Mouse (Mus musculus) kidney, postnatal 10 days (tissue): ENCODE measurements around the gene Uhrf1bp1l.

Source experiments
- DNase-seq: peaks from one replicate; pipeline ENCODE4 v3.0.0; 2021; ENCODE audit warnings: mixed read lengths

Gene Uhrf1bp1l

DNA sequence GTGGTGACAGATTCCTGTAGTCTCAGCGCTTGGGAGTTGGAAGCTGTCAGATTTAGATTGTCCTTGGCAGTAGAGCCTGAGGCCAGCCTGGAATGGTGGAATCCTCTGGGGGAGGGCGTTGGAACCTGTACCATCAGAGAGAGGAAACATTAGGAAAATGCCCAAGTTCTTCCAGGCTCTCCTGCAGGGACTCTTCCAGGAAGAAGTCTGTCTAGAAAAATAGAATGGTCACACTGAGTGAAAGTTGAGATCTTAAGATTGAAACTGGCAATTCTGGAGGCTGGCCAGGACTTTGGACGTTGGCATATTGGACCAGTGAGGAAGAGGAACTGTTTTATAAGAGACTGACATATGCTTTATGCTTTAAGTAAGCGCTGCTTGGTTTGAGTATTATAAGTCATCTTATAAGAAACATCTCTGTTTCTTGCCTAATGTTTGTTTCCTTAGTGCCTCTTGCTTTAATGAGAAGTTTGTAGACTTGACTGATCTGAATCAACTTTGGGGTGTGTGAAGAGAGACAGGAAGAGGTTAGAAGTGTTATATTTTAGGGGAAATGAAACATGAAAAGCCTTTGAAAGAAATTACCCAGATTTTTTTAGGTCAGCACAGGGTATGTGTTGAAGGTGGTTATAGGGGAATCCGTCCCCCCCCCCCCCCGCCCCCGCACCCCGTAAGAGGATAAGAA, 2.6 kb downstream of the Uhrf1bp1l start:
- no peak for DNase-seq

DNA sequence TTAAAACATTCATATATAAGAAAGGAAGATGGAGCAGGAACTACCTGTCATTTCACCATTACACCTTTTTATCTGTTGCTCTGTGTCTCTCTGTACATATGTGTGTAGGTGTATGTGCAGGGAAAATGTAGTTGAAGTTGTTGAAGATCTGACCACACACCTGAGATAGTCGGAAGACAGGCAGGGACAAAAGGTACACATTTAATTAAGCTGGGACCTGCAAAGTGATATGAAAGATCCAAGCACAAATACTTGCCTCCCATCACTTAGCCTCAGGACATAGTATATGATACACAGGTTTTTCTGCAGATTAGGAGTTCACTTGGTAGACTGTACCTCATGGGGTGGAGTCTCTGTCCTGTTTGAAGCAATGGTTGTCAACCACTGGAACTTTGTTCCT, 3.1 kb downstream of the Uhrf1bp1l start:
- no peak for DNase-seq

DNA sequence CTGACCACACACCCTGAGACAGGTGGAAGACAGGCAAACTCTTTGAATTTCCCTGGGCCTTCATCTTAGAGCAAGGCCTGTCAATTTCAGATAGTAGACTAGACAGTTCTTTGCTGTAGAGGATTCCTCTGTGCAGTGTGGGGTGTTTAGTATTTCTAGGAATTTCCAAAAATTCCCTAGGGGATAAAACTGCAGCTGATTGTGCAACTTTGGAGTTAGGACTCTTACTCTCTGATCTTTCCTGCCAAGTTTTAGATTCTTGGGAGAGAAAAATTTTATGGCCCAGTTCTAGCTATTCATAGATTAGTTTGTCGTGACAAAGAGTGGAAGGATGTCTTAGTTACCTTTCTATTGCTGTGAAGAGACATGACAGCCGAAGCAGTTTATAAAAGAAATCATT, 3.8 kb downstream of the Uhrf1bp1l start:
- no peak for DNase-seq

DNA sequence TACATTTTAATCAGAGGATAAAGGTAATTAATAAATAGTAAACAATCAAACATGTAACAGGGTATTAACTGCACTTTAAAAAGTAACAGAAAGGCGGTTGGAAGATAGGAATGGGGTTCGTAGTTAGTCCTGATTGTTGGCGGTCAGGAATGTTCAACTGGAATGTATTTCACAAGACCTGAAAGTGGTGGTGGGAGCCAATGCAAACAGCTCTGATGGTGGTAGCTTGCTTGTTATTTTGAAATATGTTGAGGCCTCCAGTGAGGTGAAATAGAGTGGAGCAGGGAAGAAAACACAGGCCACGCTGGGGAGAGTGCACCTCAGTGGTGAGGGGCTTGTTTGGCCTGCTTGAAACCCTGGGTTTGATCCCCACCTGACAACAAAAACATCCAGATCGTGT, 6.3 kb downstream of the Uhrf1bp1l start:
- DNase-seq, result no peak

DNA sequence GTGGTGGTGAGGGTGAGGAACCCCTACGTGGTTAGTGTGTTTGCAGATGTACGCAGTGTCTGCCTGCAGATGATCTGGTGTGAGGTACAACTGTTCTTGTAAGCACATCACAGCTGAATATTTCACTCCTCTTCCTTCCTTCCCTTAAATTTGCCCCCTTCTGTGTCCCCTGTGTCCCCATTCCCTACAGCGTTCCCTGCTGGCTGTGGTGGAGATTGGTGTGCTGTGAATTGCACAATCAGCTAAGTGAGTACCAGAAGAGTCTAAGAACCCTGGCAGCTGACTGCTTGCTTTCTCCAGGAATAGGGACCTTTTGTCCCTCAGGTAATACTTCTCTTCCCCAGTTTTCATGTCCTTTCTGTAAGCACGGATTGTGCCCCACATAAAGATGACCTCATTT, 10.4 kb downstream of the Uhrf1bp1l start:
- no peak for DNase-seq

DNA sequence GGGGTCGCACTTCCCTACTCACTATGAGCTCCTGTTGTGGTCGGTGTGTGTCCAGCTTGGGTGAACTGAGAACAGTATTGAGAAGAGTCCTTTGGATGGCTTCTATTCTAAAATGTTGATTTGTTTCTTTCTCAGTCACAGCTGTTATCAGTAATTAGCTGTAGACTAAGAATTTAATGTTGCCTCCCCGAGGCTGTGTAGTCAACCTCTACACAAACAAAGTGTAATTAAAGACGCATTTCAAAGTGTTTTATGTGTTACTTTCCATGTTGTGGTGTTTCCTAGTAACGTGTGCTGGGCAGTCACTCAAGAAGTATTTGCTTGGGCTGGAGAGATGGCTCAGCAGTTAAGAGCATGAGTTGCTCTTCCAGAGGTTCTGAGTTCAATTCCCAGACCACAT, 16.0 kb downstream of the Uhrf1bp1l start:
- no peak for DNase-seq

DNA sequence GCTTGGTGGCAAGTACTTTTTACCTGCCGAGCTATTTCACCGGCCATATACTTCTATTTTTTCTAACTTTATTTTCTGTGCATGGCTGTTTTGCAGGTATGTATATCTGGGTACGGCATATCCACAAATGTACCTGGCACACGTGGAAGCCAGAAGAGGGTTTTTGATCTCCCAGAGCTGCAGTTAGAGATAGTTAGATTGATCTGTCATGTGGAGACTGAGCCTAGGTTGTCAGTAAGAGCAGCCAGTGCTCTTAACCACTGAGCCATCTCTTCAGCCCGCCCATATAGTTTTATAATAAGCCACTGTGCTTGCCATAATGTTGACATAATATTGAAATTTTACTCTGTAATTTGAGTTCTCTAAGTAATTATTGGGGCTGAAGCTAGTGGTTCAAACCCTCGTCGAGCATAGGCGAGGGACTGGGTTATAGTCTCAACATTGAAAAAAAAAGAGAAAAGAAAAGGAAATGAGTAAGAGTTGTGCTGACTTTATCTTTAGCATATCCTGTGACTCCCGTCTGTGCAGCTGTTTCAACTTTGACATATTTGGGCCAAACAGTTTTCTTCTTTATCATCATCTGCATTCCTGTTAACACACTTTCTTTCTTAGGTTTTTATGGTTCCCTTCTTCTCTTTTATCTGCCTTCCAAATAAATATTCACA, 19.8 kb downstream of the Uhrf1bp1l start:
- no peak for DNase-seq

DNA sequence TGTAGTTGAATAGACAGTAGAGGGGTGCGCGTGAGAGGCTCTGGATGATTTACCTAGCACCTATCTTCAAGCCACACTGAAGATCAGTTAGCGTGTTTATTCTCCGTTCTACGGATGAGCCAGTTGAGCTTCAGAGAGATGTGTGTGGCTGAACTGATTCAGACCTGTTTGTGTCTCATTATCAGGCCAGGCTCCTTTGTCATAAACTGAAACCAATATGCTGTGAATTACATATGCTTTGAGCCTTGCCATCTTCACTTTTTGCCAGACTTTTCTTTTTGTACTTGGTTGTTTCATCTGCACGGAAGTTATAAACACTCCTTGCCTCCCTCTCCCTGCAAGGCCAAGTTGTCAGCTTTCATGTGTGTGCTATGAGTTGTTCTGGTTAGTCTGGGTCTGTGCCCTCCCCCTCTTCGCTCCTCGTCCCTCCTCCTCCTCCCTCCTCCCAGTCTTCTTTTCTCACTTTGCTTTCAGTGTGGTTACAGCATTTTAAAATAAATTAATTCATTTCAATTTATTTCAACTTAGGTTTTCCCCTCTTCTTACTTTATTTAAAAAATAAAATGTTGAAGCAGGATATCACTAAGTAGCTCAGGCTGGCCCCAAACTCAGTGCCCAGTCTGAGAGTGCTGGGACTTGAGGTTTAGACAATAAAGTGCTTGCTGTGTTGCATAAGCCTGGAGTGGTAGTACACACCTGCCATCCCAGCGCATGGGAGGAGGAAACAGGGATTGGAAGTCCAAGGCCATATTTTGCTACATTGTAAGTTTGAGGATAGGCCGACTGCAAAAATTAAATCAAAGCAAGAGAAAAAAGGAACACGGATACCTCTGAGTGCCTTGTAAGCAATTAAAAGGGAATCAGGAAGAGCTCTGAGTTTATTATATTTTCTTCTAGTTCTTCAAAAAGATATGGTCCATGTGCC, 21.3 kb downstream of the Uhrf1bp1l start:
- DNase-seq, result no peak

DNA sequence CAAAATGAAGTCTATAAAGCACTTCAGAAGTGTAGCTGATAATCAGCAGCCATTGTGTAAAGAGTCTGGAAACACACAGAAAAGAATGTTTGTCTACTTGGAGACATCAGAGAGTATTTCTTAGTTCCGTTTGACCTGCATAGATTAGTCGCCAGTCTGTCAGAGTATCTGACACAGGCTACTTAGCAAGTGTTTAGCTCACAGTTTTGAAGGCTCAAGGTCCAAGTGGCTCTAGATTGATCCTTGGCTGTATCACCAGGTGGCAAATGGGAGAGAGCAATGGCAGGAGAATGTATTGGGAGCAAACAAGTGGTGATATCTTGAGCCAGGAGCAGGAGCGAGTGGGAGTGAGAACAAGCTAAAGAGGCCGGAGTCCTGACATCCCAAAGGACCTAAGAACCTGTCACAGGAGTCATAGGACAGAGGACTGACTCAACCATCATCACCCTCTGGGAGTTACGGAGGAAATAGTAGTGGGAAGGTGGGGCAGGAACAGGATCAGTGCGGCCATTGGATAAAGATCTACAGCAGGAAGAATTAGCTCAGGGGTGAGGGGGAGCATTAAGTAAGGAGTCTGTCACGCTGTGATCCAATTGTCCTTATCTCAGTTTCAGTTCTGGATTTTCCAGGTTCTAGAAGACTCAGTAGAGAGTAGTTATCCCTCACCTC, 23.7 kb downstream of the Uhrf1bp1l start:
- DNase-seq, result no peak

DNA sequence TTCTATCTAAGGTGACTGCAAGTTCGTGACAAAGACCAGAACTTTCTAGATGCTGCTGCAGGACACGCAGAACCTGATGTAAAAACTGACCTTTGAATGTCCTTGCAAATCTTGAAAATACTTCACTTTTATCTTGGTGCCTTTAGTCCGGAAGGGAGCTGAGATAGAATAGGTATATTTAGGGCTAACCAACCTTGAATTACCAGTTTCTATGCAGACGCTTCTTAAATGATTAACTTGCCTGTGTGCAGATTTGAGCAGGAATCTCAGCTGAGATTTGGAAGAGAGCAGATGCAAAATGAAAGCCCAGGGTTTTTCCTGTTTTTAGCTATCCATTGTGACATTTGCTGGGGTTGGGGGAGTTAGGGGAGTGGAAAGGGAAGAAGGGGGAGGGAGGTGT, 24.3 kb downstream of the Uhrf1bp1l start:
- DNase-seq, result no peak

DNA sequence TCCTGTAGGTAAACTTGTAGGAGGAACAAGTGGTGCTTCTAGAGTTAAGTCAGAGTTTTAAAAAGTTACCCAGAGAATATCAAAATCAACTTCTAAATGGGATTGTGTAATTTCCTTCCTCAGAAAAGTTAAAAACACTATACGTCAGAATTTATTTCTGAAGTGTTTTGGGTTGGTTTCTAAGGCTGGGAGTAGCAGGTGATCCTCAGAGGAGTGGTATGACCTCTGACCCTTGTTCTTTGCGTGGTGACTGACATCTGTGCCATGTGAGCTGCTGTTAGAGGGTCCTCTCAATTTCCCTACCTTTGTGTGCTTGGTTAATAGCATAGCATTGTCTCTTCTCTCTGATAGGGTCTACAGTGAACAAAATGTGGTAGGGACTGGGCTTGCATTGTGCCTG, 27.1 kb downstream of the Uhrf1bp1l start:
- DNase-seq, result no peak

DNA sequence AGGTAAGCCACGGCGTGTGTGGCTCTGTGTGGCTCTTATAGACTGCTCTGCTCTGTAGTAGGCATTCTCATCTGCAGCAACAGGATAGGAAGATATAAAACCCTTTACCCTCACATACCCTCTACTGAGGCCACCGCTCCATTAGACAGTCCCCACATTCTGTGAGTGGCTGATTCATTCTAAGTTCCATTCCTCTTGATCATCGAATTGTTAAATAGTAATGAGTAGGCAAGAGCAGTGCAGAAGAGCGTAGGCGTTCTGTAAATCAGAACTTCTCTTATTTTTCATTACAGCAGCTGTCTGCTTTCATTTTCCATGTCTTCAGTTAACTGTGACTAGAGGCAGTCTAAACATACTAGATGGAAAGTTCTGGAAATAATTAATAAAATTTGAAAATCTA, 31.2 kb downstream of the Uhrf1bp1l start:
- DNase-seq, result no peak

DNA sequence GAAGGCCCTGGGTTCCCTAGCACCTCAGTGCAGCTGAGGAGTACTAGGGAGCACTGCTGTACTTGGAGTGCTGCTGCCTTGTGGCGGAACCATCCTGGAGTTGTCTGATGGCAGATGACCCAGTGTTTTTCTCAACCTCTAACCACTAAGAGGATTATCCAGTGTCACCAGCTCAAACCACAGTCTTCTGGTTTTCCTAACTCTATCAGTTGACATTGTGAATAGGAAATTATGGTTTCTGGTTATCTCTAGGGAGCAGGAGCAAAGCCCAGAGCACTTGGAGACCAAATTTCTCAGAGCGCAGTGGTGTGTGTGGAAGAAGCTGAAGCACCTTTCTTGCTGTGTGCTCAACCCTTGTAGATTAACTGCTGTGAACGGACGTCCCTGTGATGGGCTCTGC, 47.1 kb downstream of the Uhrf1bp1l start:
- DNase-seq, result no peak

DNA sequence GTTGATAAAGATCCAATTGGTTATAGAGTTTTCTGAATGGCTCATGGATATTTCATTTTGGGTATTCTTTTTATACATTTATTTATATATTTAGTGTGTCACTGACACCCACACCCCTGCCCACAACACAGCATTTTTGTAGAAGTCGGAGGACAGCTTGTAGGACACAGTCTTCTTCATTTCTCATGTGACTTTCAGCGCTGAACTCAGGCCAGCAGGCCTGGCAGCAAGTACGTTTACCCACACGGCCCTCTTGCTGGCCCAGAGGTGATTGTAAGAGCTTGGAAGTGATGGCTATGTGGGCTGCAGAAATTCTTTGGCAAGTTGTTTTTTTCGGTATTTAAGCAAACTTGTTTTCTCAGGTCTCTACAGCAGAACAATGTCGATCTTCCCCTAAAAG, 49.3 kb downstream of the Uhrf1bp1l start:
- no peak for DNase-seq

DNA sequence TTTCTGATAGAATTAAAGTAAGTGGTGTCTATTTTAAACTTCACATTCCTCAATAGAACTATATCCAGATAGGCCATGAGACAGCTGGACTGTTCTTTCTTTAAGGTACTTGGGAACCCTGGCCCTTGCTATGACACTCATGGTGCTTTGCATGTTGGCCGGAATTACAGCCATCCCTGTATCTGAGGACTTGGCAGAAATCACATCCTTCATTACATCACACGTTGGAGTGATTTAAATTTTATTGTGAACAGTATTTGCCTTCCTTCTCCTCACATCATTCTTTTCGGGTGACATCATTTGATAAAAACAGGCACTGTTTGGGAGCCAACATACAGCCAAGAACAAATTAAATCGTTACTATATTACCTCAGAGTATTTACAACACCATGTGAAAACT, 74.4 kb downstream of the Uhrf1bp1l start:
- no peak for DNase-seq

DNA sequence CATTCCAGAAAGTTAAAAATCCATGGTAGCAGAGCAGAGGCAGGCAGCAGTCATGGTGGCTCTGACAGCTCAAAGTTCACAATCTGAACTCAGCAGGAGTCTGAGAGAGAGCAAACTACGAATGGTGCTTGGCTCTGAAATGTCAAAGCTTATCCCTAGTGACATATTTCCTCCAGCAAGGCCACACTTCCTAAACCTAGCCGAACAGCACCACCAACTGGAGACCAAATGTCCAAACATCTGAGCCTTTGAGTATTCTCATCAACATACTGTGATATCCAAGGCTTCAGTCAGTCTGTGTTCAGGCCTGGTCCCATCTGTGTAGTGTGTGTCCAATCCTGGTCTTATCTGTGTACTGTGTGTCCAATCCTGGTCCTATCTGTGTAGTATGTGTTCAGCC, 79.1 kb downstream of the Uhrf1bp1l start:
- DNase-seq, result peak; percentile 63

DNA sequence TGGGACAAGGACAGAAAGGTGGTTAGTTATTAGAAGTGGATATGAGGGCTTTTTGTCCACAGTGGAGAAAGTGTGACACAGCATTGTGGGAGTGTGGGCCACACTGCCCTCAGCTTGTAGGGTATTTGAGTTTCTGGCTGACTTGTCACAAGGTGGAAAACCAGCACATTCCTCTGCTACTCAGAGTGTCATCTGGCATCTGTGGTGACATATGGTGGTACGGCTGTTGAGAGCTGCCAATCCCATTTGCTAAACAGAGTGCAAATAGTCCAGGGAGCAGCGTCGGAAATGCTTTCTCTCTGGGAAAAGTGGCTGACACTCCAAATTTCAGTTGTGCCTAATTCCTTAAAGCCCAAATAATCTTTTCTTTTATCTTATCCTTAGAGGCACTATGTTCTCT, 82.1 kb downstream of the Uhrf1bp1l start:
- DNase-seq, result no peak

DNA sequence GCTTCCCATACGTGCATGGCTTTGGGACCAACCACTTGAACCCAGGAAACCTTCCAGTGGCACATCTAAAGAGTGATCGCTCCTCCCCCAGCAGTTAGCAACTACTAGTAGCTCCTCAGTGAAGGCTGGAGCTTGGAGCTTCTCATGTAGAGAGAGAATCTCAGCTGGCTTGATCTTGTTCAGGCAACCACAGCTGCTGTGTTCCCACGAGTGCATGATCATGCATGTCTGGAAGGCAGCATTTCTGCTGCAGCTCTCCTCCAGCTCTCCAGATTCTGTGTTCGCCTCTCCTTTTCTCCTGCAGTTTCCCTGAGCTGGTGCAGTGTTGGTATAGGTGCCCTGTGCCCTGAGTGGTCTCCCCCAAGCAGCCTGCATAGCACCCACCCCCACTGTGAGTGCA, 87.5 kb downstream of the Uhrf1bp1l start:
- DNase-seq, result no peak

DNA sequence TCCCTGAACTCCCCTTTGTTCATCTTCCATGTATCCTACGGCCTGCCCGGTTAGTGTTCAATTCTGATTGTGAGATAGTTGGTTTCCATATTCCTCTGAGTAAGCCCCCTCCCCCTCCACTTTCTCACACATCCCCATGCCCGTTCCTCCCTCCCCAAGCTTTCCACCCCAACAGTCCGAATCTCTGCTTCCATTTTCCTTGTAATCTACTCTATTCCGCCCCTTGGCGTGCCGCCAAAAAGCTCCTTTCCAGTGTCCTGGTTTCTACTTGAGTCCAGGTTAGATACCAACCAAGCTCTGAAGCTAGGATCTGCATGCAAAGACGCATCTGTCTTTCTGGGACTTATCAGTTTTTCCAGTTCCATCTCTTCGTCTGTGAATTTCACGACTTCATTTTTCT, 88.4 kb downstream of the Uhrf1bp1l start:
- DNase-seq, result peak; percentile 39

DNA sequence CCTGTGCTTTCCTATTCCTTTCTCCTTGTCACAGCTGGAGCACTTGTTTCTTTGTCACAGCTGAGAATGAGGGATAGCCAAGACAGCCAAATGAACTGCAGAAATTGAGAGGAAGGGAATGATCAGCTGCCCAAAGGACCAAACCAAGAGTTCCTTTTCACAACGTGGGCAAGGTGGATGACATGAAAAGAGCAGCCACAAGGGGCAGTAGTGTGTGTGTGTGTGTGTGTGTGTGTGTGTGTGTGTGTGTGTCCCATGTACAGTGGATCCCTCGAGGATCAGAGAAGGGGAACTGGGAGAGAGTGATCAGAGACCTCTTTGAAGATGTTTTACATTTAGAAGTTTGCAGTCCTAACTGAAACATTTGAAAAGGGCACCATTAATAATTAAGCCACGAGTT, 92.7 kb downstream of the Uhrf1bp1l start:
- DNase-seq, result no peak

DNA sequence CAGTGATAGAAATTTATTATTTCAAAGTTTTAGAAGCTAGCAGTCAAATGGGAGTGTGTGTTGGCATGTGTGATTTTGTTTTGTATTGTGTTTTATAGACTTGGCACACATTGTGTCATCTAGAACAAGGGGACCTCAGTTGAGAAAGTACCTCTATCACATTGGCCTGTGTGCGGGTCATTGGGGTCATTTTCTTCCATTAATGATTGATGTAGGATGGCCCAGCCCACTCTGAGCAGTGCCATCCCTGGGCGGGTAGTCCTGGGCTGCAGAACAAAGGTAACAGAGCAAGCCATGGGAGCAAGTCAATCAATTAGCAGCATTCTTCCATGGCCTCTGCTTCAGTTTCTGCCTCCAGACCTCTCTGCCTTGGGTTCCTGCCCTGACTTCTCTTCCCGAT, 94.0 kb downstream of the Uhrf1bp1l start:
- DNase-seq, result no peak

DNA sequence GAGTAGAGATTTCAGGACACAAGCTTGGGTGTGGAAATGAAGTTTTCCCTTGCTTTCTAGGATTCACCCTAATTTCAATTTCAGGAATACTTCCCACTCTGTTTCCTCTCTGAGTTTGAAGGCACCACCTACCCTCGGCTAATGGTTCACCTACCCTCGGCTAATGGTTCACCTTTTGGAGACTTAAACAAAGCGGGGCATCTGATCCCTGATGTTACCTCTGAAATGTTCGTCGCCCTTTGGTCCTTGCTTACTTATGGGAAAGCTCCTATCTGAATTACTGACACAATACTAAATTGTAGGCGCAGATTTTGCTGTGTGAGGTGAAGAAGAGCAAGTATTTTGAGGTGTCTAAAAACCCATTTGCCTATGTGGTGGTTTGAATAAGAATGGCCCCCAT, 106.2 kb downstream of the Uhrf1bp1l start:
- DNase-seq, result no peak

DNA sequence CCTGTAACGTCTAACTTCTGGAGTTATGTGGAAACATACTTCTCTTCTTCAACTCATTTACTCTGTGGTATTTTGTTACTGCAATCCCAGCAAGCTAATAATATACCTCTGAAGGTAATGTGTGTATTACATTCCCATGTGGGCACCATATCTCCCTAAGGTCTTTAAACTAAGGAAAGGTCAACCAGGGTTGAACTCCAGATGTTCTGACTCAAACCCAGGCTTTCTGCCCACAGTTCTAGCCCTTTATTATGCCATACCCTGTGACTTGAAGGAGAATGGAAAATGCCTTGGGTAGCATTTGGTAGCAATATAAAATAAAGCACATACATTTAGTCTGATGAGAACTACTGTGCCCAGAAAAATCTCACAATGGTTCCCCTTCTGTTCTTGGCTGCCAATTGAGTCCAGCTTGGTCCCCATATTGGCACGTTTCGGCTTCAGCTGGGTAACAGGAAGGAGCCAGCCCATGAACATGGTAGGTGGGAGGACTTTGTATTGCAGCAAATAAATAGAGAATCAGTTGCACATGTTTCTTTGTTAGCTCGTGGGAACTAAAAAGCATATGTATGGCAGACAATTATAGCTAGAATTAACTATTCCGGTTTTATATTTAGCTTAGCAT, 110.6 kb downstream of the Uhrf1bp1l start:
- DNase-seq, result no peak
